Mouse (Mus musculus): Measurements from ENCODE around the gene Ube2cbp. TPM values are rescaled to one million over a fixed set of nuclear protein-coding genes. Genes with fewer than 3 reads are reported as not detected.

Ube2cbp gene
- polyA plus RNA-seq, 1 experiment from 2014 or later, result 6.6 TPM

DNA sequence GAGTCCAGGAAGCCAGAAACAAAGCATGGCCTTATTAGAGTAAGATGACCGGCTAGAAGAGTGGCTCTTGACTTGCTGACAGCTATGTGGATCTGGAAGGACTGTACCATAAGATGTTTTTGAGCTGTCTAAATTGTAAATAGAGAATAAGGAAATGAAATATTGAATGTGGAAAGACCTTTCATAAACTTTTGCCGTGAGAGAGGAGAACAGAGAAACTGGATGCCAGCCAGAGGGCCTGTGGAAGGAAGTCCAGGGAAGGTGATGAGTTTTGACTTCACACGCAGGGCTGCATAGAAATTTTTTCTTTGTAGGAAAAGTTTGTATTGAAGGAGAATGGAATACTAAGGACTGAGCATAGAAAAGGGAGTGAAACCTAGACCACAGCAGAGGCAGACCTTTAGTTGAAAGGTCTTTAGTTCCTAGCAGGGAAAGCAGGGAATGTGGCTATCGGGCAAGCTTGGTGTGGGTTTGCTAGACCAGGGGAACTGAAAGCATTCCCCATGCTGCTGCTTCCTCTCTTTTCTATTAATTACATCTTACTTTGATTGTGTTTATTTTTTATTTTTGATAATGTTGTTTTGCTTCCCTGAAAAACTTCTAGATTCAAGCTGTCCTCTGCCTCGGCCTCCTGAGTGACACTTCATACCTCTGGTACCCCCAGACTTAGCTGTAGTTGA is 13.8 kb upstream of the Ube2cbp start:
- DNase-seq (no peak), ATAC-seq (ENCODE audit: low FRiP score, low TSS enrichment) (no peak)
- no peak overlapping the region for H3K4me2 ChIP-seq (ENCODE audit: low read length)
- no peaks in the 10 kb centered on the region for H3K4me1 ChIP-seq (ENCODE audit: control insufficient read depth, insufficient read depth, low read length)
- H3K4me3 ChIP-seq (replicated peaks; ENCODE audit: low read depth, low read length), result no peak overlapping the region
- WGBS, result 96% methylated on average over 5 of the region's 5 CpGs
- no peak overlapping the region for H3K27ac ChIP-seq (replicated peaks; ENCODE audit: low read depth, low read length)
- H3K27me3 ChIP-seq (ENCODE audit: control insufficient read depth, insufficient read depth, low read length), result no peaks in the 10 kb centered on the region
- H3K9ac ChIP-seq (replicated peaks; ENCODE audit: low read length), result no peak overlapping the region
- no peaks in the 10 kb centered on the region for H3K9me3 ChIP-seq (ENCODE audit: control insufficient read depth, low read length)
- 0 out of 2 replicates have a peak, but pooled peaks cover 2% of the 10 kb centered on the region for H3K36me3 ChIP-seq (ENCODE audit: control insufficient read depth, insufficient read depth, low read length)

DNA sequence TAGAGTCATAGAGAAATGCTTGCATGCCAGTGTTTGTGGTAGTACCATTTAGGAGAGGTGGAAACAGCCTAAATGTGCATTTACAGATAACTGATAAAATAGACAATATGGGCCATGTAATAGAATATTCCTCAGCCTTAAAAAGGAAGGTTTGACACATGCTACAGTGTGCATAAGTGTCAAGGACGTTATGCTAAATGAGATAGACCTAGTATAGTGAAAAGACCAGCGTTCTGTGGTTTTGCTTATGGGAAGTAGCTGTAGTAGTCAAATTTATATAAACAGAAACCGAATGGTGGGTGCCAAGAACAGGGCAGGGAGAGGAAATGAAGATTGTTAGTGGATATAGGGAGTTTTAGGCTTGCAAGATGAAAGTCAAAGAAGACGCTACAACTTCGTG is 12.0 kb upstream of the Ube2cbp start:
- H3K36me3 ChIP-seq (ENCODE audit: control insufficient read depth, insufficient read depth, low read length), result 0 out of 2 replicates have a peak, but pooled peaks cover 2% of the 10 kb centered on the region
- H3K9me3 ChIP-seq (ENCODE audit: control insufficient read depth, low read length), result no peaks in the 10 kb centered on the region
- no peak overlapping the region for H3K27ac ChIP-seq (replicated peaks; ENCODE audit: low read depth, low read length)
- ATAC-seq (ENCODE audit: low FRiP score, low TSS enrichment) (no peak), DNase-seq (no peak)
- WGBS, result 84% methylated on average over 5 of the region's 5 CpGs
- H3K27me3 ChIP-seq (ENCODE audit: control insufficient read depth, insufficient read depth, low read length), result no peaks in the 10 kb centered on the region
- no peaks in the 10 kb centered on the region for H3K4me1 ChIP-seq (ENCODE audit: control insufficient read depth, insufficient read depth, low read length)
- no peak overlapping the region for H3K4me2 ChIP-seq (ENCODE audit: low read length)
- H3K9ac ChIP-seq (replicated peaks; ENCODE audit: low read length), result no peak overlapping the region
- H3K4me3 ChIP-seq (replicated peaks; ENCODE audit: low read depth, low read length), result no peak overlapping the region

DNA sequence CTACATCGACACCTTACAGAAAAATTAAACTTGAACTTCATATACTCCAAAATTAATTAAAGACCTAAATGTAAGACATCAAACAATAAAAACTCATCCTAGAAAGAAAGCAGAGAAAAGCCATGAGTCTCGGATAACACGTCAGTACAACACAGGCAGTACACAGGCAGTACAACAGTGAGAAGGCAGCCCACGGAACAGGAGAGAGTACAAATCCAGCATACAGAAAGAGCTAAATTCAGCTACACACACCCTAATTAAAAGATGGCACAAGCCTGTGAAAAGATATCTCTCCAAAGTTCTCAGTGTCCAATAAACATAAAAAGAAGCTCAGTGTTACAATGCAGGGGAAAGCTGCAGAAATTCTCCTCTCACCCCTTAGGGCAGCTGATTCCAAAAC is 11.2 kb upstream of the Ube2cbp start:
- no peak for ATAC-seq (ENCODE audit: low FRiP score, low TSS enrichment)
- 92% methylated on average over 4 of the region's 4 CpGs for whole genome bisulfite sequencing
- H3K9me3 ChIP-seq (ENCODE audit: control insufficient read depth, low read length), result no peaks in the 10 kb centered on the region
- no peaks in the 10 kb centered on the region for H3K27me3 ChIP-seq (ENCODE audit: control insufficient read depth, insufficient read depth, low read length)
- DNase-seq, result no peak
- 0 out of 2 replicates have a peak, but pooled peaks cover 2% of the 10 kb centered on the region for H3K36me3 ChIP-seq (ENCODE audit: control insufficient read depth, insufficient read depth, low read length)
- no peaks in the 10 kb centered on the region for H3K4me1 ChIP-seq (ENCODE audit: control insufficient read depth, insufficient read depth, low read length)
- H3K27ac ChIP-seq (replicated peaks; ENCODE audit: low read depth, low read length), result no peak overlapping the region
- no peak overlapping the region for H3K4me2 ChIP-seq (ENCODE audit: low read length)
- H3K9ac ChIP-seq (replicated peaks; ENCODE audit: low read length), result no peak overlapping the region
- H3K4me3 ChIP-seq (replicated peaks; ENCODE audit: low read depth, low read length), result no peak overlapping the region

DNA sequence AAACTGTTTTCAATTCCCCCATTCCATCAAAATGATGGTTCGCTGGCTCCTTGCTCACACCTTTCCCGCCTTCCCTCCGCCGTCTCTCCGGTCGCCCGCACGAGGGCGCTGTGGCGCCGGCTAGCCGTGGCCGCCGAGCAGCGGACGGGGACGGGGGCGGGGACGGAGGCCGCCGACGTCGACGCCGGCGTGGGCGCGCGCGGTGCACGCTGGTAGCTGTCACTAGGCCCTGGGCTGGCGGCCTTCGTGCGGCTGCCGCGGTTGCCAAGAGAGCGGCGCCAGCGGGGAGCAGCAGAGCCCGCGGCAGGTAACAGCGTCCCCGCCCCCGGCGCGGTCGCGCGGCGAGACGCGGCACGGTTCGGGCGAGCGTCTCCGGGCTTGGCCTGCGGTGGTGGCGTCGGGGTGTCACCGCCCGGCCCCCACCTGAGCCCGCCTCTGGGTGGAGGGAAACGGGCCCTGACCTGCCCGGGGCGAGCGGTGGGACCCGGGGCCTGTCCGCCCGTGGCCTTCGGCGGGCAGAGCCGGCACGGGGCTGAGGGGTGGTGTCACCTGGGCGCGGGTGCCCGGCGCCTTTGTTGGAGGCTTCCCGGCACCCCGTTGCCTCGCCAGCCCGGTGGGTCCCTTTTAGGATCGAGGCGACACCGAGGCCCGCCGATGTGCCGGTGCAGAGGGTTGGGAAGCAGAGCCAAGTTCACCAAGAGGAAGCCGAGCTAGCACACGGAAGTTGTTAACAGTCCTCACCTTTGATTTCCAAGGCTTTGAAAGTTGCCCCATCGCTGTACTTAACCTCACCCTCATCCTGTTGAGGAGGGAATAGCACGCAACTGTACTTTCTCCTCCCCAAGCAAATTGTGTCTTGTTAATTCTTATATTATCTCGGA is 2.5 kb upstream of the Ube2cbp start, which contains the start of gene Dop1a:
Dop1a (plus strand) TSS at position 165 of the 881 bp plus-strand sequence.
- ATAC-seq (ENCODE audit: low FRiP score, low TSS enrichment) (peak; percentile 94), DNase-seq (peak; percentile 97)
- peak within 1 kb of the TSS; percentile 87 for H3K4me3 ChIP-seq (replicated peaks; ENCODE audit: low read depth, low read length)
- 1% methylated on average over 91 of the region's 93 CpGs for WGBS
- no peaks in the 10 kb centered on the region for H3K9me3 ChIP-seq (ENCODE audit: control insufficient read depth, low read length)
- H3K36me3 ChIP-seq (ENCODE audit: control insufficient read depth, insufficient read depth, low read length), result no peaks in the 10 kb centered on the region
- peak within 1 kb of the TSS; percentile 88 for H3K27ac ChIP-seq (replicated peaks; ENCODE audit: low read depth, low read length)
- peak within 1 kb of the TSS; percentile 93 for H3K9ac ChIP-seq (replicated peaks; ENCODE audit: low read length)
- peaks cover 16% of the 10 kb centered on the region for H3K4me1 ChIP-seq (ENCODE audit: control insufficient read depth, insufficient read depth, low read length)
- peaks cover 5% of the 10 kb centered on the region; the same call in 1 of the 2 replicates for H3K27me3 ChIP-seq (ENCODE audit: control insufficient read depth, insufficient read depth, low read length)
- peak within 1 kb of the TSS; percentile 68 for H3K4me2 ChIP-seq (ENCODE audit: low read length)

DNA sequence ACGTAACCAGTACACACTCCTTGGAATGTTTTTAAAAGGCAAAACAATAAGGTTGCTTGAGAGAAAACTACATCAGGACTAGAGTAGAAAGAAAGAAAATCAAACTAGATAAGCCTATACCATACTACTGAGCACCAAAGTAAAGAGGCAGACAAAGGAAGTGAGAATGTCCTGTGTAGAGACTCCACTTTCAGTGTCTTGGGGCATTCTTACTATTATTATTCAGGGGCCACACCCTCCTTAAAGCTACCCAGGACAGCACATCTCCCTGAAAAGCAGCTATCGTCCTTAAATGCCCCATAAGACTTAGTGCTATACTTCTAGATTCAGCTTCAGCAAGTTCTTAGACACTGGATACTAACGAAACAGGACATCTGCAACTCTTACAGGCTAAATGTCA is 11.1 kb downstream of the Ube2cbp start:
- no peaks in the 10 kb centered on the region for H3K27me3 ChIP-seq (ENCODE audit: control insufficient read depth, insufficient read depth, low read length)
- DNase-seq (no peak), ATAC-seq (ENCODE audit: low FRiP score, low TSS enrichment) (no peak)
- 89% methylated on average over 3 of the region's 3 CpGs for WGBS
- no peak overlapping the region for H3K4me2 ChIP-seq (ENCODE audit: low read length)
- H3K9me3 ChIP-seq (ENCODE audit: control insufficient read depth, low read length), result no peaks in the 10 kb centered on the region
- H3K27ac ChIP-seq (replicated peaks; ENCODE audit: low read depth, low read length), result no peak overlapping the region
- H3K4me3 ChIP-seq (replicated peaks; ENCODE audit: low read depth, low read length), result no peak overlapping the region
- no peaks in the 10 kb centered on the region for H3K36me3 ChIP-seq (ENCODE audit: control insufficient read depth, insufficient read depth, low read length)
- H3K9ac ChIP-seq (replicated peaks; ENCODE audit: low read length), result no peak overlapping the region
- H3K4me1 ChIP-seq (ENCODE audit: control insufficient read depth, insufficient read depth, low read length), result peaks cover 3% of the 10 kb centered on the region; the same call in 1 of the 2 replicates

DNA sequence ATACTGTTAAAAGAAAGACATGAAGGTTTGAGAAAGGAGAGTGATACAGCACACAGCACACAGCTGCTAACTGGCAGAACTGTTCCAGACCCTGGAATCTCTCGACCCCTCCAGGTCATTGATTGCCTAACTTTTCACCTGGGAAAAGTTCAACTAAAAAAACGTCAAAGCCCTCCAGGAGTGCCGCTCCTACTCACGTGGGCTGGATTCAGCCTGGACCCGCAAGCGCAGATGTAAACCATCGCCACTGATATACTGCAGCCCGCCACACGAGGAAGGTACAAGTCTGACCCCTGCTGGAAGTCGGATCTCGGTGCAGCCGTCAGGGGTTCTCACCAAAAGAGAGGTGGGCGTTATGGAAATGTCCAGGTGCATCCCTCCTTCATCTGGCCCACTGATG is 13.1 kb downstream of the Ube2cbp start:
- 0 out of 2 replicates have a peak overlapping the region, but pooled peaks have one; percentile 17 for H3K4me3 ChIP-seq (replicated peaks; ENCODE audit: low read depth, low read length)

DNA sequence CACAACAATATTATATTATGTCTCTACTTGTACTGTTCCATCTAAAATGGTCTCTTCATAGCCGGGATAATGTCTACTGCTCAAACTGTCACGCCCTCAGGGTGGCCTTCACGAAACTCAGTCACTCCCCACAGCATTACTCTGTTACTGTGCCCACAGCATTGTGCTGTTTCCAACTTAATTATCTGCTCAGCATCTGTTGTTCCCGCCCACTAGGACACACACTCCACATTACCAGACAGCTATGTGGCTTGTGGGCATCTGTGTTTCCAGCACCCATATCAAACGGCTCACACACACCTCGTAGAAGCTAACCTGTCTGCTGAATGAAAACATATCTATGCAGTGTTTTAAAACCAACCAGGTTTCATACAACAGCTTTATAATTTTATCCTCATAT is 13.7 kb downstream of the Ube2cbp start:
- Histone ChIP-seq H3K4me1 (ENCODE audit: control insufficient read depth, insufficient read depth, low read length) (peaks cover 6% of the 10 kb centered on the region; the same call in 1 of the 2 replicates), H3K27ac (replicated peaks; ENCODE audit: low read depth, low read length) (no peak overlapping the region), H3K9ac (replicated peaks; ENCODE audit: low read length) (no peak overlapping the region), H3K27me3 (ENCODE audit: control insufficient read depth, insufficient read depth, low read length) (no peaks in the 10 kb centered on the region), H3K9me3 (ENCODE audit: control insufficient read depth, low read length) (no peaks in the 10 kb centered on the region), H3K4me2 (ENCODE audit: low read length) (peak overlapping the region; percentile 47), H3K36me3 (ENCODE audit: control insufficient read depth, insufficient read depth, low read length) (no peaks in the 10 kb centered on the region), H3K4me3 (replicated peaks; ENCODE audit: low read depth, low read length) (no peak overlapping the region)
- DNase-seq, result no peak
- WGBS, result 28% methylated on average over 6 of the region's 6 CpGs
- ATAC-seq (ENCODE audit: low FRiP score, low TSS enrichment), result no peak

More for the DNA sequence above, 13.1 kb downstream of the Ube2cbp start:
- H3K36me3 ChIP-seq (ENCODE audit: control insufficient read depth, insufficient read depth, low read length), result no peaks in the 10 kb centered on the region
- no peak overlapping the region for H3K9ac ChIP-seq (replicated peaks; ENCODE audit: low read length)
- ATAC-seq (ENCODE audit: low FRiP score, low TSS enrichment) (peak; percentile 82), DNase-seq (peak; percentile 90)
- peak overlapping the region; percentile 47 for H3K4me2 ChIP-seq (ENCODE audit: low read length)
- H3K27ac ChIP-seq (replicated peaks; ENCODE audit: low read depth, low read length), result no peak overlapping the region
- peaks cover 6% of the 10 kb centered on the region; the same call in 1 of the 2 replicates for H3K4me1 ChIP-seq (ENCODE audit: control insufficient read depth, insufficient read depth, low read length)
- no peaks in the 10 kb centered on the region for H3K27me3 ChIP-seq (ENCODE audit: control insufficient read depth, insufficient read depth, low read length)
- WGBS, result under 1% methylated on average over 13 of the region's 13 CpGs
- no peaks in the 10 kb centered on the region for H3K9me3 ChIP-seq (ENCODE audit: control insufficient read depth, low read length)

DNA sequence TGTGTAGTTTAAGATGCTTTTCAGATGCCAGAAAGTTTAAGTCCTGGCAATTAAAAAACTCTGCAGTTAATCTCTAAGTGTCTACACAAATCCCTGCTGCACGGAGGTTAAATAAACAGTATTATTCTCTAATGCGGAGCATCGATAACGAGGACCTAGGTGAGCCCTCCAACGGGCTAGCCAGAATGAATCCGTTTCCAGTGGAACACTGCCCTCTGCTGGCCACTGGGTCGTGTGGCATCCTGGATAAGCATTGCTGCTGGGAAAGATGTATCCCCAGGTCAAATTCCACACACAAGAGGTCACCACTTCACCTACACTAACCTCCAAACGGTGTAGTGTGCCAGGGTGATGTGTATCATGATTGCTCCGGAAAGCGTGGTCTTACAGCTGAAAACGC is 15.2 kb downstream of the Ube2cbp start:
- 4% methylated on average over 11 of the region's 11 CpGs for WGBS
- Histone ChIP-seq H3K9me3 (ENCODE audit: control insufficient read depth, low read length) (no peaks in the 10 kb centered on the region), H3K4me3 (replicated peaks; ENCODE audit: low read depth, low read length) (no peak overlapping the region)

More for the DNA sequence above, 15.2 kb downstream of the Ube2cbp start:
- ATAC-seq (ENCODE audit: low FRiP score, low TSS enrichment) (peak; percentile 74), DNase-seq (peak; percentile 93)
- Histone ChIP-seq H3K4me1 (ENCODE audit: control insufficient read depth, insufficient read depth, low read length) (peaks cover 6% of the 10 kb centered on the region; the same call in 1 of the 2 replicates), H3K27me3 (ENCODE audit: control insufficient read depth, insufficient read depth, low read length) (no peaks in the 10 kb centered on the region), H3K4me2 (ENCODE audit: low read length) (no peak overlapping the region), H3K27ac (replicated peaks; ENCODE audit: low read depth, low read length) (no peak overlapping the region), H3K36me3 (ENCODE audit: control insufficient read depth, insufficient read depth, low read length) (no peaks in the 10 kb centered on the region), H3K9ac (replicated peaks; ENCODE audit: low read length) (no peak overlapping the region)

Measured in midbrain, embryonic 14.5 days (tissue).